In the genomic region with DNA sequence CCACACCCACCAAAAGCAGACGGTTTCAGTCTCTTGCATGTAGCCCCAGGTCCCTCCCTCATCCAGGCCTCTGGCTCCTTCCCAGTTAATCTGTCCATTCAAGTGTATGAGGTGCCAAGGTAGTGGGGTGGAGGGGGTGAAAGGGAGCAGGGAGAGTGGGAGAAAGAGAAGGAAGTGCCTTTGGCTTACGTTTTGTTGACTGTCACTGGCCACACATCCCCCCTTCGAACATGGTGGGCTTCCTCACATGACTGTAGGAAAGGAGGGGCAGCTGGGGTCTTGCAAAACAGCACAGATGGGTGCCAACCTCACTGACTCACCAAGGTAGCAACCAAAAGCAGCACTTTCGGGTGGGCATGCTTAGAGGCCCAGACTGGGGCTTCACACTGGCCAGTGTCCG, we compare ENCODE assay signal across 16 mouse cellular contexts.
"Had no signal": no experiment of that assay in that cellular context is flagged by ENCODE, and none has a peak within 500 bp of the region (broad histone marks: within the 10 kb centered on the region; RNA-seq: fewer than 3 reads in every experiment).

No protein-coding gene starts in this region.

- DNase-seq: kidney, postnatal 25 days; layer of hippocampus, adult 9-11 months; liver, postnatal 0 days; lung, embryonic 14.5 days; thymus, adult 18-20 months; thymus, postnatal 36 days had no signal

- H3K9ac ChIP-seq: limb, embryonic 12.5 days; limb, embryonic 15.5 days; liver, embryonic 14.5 days; liver, postnatal 0 days; lung, embryonic 14.5 days; midbrain, embryonic 13.5 days had no signal

- H3K9me3 ChIP-seq: limb, embryonic 12.5 days; limb, embryonic 15.5 days; midbrain, embryonic 13.5 days had no signal

- H3K4me1 ChIP-seq: limb, embryonic 12.5 days; limb, embryonic 15.5 days had no signal

- H3K4me2 ChIP-seq: limb, embryonic 12.5 days; limb, embryonic 15.5 days; liver, embryonic 11.5 days; lung, embryonic 14.5 days; midbrain, embryonic 13.5 days had no signal

- H3K36me3 ChIP-seq: limb, embryonic 12.5 days; limb, embryonic 15.5 days; midbrain, embryonic 13.5 days had no signal

- H3K27ac ChIP-seq: kidney, postnatal 0 days; layer of hippocampus, adult 2 months; left cerebral cortex, adult 2 months; limb, embryonic 12.5 days; limb, embryonic 15.5 days; liver, embryonic 14.5 days; macrophage had no signal

- H3K4me3 ChIP-seq: layer of hippocampus, adult 2 months; left cerebral cortex, adult 2 months; limb, embryonic 12.5 days; limb, embryonic 15.5 days; midbrain, embryonic 13.5 days had no signal

- ATAC-seq: liver, postnatal 0 days; lung, postnatal 0 days; midbrain, embryonic 13.5 days had no signal
